Mouse (Mus musculus) brain, adult 2 months (tissue): ENCODE measurements around the gene Adam10.

Experiments used
- DNase-seq: peaks from one replicate; pipeline ENCODE4 v3.0.0; 2011; ENCODE audit warnings: low read depth, low spot score

Adam10 gene

DNA sequence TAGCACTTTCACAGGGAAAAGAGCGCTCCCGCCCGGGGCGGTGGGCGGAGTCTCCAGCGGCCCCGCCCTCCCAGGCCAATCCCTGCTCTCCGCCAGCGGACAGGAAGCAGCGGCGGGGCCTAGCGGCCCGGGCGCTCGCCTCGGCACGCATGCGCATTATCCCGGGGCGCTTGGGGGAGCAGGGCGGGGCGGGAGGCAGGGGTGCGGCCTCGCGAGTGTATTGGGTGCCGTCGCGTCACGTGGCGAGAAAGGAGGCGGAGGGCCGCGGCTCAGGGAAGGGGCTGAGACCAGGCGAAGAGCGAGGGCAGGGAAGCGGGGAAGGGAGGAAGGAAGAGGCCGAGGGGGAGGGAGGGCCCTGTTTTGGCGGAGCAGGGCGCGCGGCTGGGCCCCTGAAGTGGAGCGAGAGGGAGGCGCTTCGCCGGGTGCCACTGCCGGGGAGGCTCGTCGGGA lies at the start of gene Adam10:
Adam10 (plus strand) TSS at position 316 of the 450 bp plus-strand sequence.
- DNase-seq, result peak; percentile 100

DNA sequence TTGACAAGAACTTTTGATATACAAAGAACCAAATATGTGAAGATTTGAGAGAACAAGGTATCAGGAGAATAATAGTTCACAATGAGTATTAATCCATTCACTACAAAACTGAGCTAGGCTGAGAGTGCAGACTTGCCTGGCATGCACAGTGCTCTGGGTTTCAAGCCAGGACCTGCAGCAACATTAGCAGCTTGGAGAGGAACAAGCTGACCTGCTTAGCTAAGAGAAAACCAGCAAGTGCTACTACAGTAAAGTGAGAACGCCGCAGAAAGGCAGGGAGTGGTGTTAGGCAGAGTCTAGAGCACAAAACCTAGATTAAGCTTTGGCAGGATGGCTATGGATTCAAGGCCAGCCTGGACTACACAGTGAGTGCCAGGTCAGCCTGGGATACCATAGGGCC lies 49.1 kb upstream of the Adam10 start:
- peak; percentile 86 for DNase-seq

DNA sequence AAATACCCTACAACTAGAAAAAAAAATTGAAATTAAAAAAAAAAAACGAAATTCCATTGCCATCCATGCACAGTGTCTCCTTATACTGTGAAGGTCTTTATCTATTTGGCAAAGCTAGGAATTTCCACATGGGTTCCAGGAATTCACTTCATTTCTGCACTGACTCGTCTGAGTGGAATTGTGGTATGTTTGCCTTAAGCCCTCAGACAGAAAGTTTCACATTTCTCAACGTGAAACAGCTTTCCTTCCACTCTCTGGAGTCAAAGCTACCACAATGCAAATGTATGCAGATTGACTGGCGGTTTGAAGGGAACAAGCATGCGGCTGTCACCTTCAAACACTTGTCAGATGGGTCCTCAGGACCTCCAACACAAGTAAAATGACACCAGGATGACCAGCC lies 47.1 kb upstream of the Adam10 start:
- DNase-seq, result no peak

DNA sequence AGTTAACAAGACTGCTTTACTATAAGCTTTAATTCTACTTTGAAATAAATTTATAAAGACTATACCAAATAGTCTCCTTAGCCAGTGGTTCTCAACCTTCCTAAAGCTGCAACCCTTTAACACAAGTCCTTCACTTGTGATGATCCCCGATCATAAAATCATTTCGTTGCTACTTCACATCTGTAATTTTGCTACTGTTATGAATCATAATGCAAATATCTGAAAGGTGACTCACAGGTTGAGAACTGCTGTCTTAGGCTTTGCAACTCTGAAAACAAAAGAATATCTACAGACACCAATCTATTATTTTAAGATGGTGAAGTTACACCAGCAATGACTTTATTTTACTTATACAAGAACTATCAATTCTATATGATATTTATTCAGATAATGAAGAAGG lies 42.0 kb upstream of the Adam10 start:
- DNase-seq, result no peak

DNA sequence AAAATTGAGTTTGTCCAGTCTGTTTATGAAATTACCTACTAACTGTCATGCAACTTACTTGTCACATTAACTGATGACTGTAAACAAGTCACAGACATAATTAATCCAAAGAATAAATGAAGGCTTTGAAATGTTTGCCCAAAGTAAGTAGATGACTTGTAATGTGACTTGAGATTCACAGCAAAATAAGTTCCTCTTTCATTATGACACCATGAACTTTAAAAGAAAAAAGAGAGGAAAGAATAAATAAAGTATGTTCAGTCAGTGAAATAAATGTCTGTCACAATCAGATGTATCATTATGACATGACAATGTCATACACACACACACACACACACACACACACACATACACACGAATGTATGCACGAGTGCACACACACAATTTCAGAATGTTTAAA lies 28.5 kb upstream of the Adam10 start:
- no peak for DNase-seq

DNA sequence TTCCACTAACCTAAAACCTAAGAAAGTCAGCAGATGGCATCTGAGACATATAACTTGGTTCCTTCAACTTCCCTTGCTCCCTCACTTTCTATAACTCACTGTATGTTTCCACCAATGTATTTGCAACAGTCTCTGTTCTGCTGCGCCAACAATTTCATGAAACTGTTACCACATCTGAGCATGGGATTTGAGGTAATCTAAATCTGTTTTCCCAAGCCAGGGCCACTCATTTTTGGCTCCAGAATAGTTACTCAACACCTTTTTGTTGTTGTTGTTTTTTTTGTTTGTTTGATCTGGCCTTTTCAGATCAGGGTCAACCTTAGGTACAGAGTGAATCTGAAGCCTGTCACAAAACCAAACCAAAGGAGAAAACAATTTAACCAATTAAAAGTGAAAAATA lies 27.8 kb upstream of the Adam10 start:
- DNase-seq, result no peak

DNA sequence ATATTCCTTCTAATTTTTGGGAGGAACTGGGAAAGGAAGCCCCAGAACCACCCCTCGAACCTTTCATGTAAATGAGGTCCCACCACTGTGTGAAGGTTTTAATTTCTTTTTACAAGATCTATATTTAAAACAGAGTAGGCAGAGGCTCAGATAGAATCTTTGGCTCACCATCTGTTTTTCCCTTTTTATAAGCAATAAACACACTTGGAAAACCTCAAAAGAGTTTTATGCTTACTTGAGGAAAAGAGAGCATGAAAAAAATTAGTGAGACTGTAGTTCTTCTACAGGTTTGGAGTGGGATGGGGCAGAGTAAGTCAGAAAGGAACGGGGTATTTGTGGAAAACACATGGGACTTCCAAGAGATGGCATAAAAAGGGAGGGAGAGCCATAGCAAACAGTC lies 26.6 kb upstream of the Adam10 start:
- DNase-seq, result peak; percentile 59

DNA sequence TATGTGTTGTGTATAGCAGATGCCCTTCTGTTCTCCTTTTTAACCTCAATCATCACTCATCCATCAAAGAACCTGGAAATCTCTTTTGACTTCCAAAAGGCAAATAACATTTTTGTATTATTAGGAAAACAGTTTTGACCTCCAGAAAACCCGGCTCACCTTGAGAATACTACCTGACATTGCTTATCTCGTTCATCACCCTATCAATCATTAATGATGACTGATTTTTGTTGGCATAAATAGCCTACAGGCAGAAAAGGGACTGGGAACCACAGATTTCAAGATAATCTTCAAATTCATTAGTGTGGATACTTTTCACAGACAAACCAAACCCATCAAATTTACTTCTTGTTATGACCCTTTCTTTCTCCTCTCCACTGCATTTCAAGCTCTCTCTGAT lies 24.9 kb upstream of the Adam10 start:
- no peak for DNase-seq

DNA sequence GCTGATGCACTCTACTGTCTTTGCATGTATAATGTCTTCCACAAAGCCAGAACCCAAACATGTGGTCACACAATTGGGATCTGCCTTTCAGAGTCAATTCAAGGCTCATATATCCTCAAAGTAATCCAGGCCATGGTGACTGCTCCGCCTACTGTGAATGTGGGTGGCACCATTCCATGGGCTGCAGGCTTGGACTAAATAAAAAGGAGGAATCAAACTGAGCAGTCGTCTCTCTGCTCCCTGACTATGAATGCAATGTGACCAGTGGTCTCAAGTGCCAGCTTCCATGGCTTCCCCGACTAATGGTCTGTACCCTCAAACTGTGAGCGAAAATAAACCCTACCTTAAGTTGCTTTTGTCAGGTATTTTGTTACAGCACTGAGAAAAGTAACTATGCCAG lies 24.3 kb upstream of the Adam10 start:
- DNase-seq, result peak; percentile 78

DNA sequence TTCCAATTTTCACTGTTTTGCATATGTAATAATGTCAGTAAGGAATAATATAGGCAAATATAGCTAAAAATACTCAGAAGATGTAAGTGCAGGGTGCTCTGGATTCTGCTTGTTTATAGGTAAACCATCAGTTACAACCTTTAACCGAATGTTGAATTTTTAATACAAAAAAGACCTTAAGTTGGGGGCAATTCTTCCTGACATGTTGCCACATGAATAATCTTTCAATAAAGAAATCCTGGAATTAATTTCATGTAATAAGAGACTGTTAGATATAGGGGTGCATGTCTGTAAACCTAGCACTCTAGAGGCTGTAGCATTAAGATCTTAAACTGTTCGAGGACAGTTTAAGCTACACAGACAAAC lies 23.1 kb upstream of the Adam10 start:
- DNase-seq, result no peak

DNA sequence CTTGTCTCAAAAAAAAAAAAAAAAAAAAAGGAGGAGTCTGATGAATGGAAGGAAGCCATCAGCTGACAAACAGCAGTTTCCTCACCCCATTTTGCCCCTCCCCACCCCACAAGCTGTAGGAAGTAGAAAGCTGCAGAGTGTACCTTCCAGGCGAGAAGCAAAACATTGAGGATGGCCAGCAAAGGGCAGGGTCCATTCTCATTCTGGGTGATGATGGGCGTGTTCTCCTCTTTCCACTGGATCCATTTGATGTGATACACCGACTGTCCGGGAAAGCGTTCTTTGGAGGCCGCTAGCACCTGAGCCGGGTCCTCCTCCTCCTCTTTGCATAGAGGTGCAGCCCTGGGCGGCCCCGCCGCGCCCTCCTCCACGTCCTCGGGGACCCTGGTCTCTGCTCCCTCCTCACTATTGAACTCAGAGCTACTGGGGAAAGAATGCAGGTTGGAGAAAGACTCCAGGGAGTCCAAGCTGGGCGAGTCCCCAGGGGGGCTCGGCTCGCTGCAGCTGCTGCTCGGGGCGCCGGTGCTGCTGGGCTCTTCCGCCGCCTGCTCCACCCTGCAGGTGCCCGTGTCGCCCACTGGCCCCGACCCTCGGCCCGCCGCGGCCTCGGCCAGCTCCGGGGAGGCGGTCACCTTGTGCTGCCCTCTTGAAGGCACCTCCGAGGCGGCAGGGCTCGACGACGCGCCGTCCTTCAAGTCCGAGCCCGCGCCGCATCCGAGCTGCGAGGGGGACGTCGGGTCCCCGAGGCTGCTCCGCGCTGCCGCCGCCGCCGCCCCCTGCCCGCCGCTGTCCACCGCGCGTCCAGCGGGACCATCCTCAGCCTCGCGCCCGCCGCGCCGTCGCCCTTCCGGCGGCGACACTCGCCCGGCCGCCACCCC lies 22.4 kb upstream of the Adam10 start, which contains the start of gene Gm10642:
Gm10642 (plus strand) TSS at position 122 of the 878 bp plus-strand sequence.
- peak; percentile 92 for DNase-seq

DNA sequence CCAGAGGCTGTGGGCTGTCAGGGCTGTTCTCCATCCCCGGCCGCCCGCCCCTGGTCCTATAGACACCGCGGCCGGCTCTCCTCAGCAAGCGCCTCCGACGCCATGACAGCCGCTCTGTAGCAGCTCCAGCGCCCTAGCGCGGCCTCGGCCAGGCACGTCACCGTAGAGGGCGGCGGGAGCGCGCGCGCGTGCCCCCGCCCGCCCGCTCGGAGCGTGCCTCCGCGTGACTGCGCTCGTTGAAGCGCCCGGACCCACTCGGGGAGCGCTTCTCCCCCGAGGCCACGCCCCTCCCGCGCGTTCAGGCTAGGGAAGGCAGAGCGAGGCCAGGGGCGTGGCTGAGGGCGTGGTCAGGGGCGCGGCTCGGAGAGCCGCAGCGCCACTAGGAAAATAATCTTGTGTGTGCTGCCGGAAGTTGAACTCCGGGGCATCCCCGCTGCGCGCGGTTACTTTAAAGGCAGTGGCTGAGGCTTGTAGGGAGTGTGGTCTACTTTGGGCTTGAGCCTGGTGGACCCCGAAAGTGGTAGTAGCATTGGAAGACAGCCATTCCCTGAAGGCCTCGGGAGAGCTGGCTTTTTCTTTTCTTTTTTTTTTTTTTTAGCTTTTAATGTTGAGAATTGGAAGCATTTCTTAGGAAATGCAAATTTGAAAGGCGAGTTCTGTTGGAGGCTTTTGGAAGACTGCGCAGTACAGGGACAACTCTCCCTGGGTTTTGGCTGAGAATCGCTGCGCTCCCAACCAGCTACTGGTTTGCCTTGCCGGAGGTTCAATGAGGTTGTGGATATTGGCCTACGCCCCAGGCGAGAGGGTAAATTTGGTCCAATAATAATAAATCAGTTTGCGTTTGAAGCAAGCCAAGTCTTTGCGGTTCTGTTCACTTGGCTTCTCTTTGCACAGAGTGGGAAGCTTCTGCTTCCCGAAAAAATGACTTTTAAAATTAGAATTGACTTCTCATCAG lies 21.5 kb upstream of the Adam10 start, which contains the start of gene Mindy2:
Mindy2 (minus strand) TSS at position 162 of the 955 bp plus-strand sequence.
- peak; percentile 99 for DNase-seq

DNA sequence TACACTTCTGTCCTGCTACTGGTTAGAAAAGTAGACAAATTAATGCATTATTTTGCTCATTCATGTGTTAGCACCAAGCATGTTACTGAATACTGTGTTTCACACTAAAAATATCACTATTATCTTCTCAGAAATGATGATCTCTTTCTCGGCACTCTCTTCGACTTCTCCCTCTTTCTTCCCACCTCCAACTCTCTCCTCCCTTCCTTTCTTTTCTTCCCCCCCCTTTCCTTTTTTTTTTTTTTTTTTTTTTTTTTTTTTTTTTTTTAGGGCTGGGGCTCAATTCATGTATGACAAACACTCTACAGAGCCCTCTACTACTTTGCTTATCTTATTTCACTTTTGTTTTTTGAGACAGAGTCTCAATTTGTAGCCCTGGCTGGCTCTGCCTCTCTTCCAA lies 20.5 kb upstream of the Adam10 start:
- no peak for DNase-seq

DNA sequence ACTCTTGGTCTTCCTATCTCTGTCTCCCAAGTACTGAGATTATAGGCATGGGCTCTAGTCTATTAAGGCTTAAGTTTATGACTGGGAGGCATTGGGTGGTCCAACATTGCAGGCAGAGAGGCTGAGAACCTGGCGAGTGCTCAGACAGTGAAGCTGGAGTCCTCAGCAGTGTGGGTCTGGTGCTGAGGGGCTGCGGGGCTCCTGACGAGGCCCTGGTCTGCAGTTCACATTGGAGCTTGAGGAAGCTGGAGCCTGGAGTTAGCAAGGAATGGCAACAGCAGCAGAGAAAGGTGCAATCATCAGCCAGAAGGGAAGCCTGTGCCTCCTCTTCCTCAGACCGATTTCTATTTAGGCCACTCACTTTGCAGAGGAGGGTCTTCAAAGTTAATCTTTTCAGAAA lies 13.9 kb upstream of the Adam10 start:
- no peak for DNase-seq

DNA sequence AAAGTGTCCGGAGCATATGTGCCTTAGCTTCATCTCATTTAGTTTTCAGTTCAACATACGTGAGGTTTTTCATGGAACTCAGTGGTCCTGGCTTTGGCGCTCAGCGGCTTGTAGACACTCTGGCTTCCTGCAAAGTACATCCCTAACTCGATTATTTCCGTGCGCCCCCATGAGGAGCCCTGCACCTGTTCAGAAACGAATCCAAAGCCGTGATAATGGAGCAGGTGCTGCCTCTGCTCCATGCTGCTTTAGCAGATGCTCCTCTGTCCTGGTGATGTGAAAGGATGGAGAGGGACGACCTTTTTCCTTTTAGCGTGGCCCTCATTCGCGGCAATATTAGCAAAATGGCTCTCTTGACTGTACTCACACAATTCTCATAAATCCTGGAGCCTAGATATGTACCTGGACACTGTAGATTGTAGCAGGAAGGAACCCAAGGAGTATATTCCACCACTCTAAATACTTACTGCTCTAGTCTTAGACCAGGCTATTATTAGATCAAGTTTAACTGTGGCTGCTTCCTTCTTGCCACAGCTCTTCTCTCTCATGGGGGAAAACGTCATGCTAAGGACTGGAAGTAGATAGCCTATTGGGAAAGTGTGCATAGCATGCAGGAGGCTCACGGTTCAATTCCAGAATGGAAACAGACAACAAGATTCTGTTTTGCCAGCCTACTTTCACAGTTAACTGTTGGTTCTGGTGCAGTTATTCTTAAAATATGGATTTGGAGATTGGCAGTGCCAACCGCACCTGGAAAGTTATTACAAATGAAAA lies 13.2 kb upstream of the Adam10 start:
- peak; percentile 98 for DNase-seq

DNA sequence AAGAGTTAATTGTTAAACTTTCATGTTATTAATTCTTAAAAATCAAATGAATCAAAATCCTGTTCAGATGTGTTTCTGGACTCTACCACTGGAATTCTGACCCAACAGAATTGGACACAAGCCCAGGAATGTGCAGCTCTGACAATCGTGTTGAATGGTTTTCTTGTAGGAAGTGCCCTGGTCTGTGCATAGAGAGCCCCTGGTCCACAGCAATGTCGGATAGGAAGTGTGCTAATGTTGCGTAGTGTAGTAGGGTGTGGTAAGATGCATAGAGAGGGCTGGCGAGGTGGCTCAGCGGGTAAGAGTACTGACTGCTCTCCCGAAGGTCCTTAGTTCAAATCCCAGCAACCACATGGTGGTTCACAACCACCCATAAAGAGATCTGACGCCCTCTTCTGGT lies 12.0 kb upstream of the Adam10 start:
- DNase-seq, result no peak

DNA sequence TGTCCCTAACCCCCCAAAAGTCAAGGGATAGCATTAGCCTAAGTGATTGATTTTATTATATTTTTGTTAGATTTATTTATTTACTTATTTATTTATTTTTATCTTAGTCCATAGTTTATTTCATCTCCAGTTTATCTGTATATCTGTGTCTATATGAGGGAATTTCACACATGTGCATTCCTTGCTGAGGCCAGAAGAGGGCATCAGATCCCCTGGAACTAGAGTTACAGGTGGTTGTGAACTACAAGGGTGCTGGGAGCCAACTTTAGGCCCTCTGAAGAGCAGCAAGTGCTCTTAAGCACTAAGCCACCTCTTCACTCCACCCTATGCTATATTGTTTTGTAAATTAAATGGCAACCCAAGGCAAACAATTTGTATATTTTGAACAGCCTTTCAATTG lies 10.7 kb upstream of the Adam10 start:
- DNase-seq, result no peak

DNA sequence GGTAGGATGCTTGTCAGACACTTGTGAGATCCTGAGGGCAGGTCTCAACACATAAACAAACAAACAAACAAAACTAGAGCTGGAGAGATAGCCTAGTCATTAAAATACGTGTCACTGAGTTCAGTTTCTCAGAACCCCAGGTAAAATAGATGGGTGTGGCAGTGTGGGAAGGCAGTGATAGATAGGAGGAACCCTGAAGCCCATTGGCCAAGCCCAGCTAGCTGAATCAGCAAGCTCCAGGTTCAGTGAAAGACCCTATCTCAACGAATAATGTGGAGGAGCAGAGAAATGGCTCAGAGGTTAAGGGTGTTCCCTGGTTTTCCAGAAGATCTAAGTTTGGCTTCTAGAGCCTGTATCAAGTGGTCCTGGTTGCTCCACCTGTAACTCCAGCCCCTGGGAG lies 9.6 kb upstream of the Adam10 start:
- DNase-seq, result no peak

DNA sequence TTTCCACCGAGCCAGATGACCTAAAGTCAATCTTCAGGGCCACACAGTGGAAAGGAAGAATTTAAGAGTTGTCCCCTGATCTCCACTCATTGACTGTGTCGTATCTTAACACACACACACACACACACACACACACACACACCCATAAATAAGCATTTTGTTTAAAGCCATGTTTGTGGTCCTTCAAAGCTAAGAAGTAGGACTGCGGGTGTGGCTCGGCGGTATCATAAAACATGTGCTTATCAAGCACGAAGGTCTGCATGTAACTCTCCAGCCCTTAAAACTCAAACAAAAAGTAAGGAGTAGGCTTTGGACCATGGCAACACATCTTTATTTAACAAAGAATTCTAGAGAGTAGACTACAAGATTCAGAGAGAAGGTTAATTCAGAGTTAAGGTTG lies 8.4 kb upstream of the Adam10 start:
- DNase-seq, result no peak

DNA sequence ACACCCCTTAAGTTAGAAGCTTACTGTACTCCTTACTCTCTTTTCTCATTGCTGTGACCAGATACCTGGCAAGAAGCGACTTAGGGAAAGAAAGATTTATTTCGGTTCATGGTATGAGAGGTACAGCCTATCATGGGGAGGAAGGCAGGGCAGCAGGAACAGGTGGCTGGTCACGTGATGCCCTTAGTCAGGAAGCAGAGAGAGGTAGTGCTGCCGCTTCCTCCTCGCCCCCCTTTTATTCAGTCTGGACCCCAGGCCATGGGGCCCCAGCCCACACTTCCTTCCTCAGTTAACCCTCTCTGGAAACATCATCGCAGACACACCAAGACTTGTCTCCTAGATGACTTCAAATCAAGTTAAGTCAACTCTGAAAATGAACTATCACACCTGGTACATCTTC lies 7.5 kb upstream of the Adam10 start:
- DNase-seq, result no peak

DNA sequence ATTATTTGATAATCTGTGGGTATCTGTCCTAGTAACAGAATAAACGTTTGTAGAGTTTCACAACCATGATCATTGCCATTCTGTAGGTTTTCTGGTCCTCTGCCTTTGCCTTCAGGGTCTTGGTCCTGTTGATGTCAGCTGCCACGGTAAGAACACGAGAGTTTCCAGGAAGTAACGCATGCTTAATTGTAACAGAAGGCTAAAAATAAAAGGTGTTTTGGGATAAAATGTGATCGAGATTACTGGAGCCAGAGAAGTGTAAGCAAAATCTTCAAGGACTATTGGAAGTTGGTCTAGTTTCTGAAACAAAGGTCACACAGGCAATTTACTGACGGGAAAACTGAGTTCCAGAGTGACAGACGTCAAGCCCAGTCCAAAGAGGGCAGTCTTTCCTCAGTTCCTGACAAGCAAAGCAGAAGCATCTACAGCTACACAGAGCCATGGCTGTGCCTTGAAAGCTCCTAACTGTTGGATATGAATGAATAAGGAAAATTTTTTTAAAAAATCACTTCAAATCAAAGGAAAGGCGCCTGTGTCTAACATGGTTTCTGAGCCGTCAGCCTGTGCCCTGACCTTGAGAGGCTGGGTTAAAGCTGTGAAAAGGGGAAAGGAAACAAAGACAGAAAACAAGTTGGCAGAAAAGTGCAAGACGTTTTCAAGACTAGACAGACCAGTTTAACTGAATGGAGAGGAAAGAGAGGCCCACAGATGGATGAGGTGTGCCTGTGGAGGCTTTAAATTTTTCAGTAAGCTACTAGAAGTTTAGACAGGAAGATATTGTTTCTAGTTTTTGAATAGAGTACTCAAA lies 6.8 kb upstream of the Adam10 start:
- DNase-seq, result peak; percentile 76
